Mouse (Mus musculus) liver, embryonic 14.5 days (tissue): Measurements from ENCODE around the gene Ier3.

Experiments
- CTCF ChIP-seq: IDR thresholded peaks from 2 replicates; pipeline ENCODE4 v1.5.1; 2016; ENCODE audit warnings: antibody characterized with exemption, low read depth, control low read depth
- EP300 ChIP-seq: IDR thresholded peaks from 2 replicates; pipeline ENCODE4 v1.6.1; 2016; ENCODE audit warnings: antibody characterized with exemption, low read depth

DNA sequence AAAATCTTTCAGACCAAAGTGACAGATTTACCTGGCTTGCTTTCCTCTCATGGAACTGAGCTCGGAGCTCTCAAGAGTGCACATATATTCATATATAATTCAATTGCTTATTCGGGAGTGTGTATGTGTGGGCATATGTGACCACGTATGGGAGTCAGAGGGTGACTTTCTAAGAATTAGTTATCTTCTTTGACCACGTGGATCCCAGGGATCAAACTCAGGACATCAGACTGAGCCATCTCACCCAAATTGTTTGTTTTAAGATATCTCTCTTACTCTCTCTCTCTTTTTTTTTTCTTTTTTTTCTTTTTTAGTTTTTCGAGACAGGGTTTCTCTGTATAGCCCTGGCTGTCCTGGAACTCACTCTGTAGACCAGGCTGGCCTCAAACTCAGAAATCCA, 1.4 kb upstream of the Ier3 start:
- peak; percentile 62 for TF ChIP-seq EP300
- TF ChIP-seq CTCF = no peak
